Mouse (Mus musculus) embryonic facial prominence, embryonic 14.5 days (tissue): ENCODE results near the gene Usp28. TPM values are rescaled to one million over a fixed set of nuclear protein-coding genes. Genes with fewer than 3 reads are reported as not detected.

Experiments used
- ATAC-seq: fragments of 200-750 bp; cut with Nextera tagmentation; 2 replicates; pipeline ENCODE4 v1.8.0; 2017; ENCODE audit warnings: low read depth, moderate number of reproducible peaks, moderate TSS enrichment
- DNase-seq: peaks from one replicate; pipeline ENCODE4 v3.0.0-alpha.2; 2015; ENCODE audit warnings: low spot score
- H3K27ac ChIP-seq: fragments of 300-500 bp; sonication (generic); replicated peaks from 2 replicates; pipeline ENCODE4 v1.5.1; 2014; ENCODE audit warnings: low read depth, mild to moderate bottlenecking, low read length, moderate library complexity
- H3K27me3 ChIP-seq: fragments of 300-500 bp; sonication (generic); replicated peaks from 2 replicates; pipeline ENCODE4 v1.6.1; 2014; ENCODE audit warnings: low read length; ENCODE audit not compliant: control insufficient read depth, insufficient read depth
- H3K36me3 ChIP-seq: fragments of 300-500 bp; sonication (generic); 2 replicates; pipeline ENCODE4 v1.6.1; 2014; ENCODE audit warnings: low read length, mixed read lengths; ENCODE audit not compliant: control insufficient read depth, insufficient read depth
- H3K4me1 ChIP-seq: fragments of 300-500 bp; sonication (generic); 2 replicates; pipeline ENCODE4 v1.6.1; 2014; ENCODE audit warnings: antibody characterized with exemption, low read length; ENCODE audit not compliant: control insufficient read depth, insufficient read depth
- H3K4me2 ChIP-seq: fragments of 300-500 bp; sonication (generic); 2 replicates; pipeline ENCODE4 v1.6.1; 2014; ENCODE audit warnings: low read depth, mild to moderate bottlenecking, low read length, moderate library complexity, mixed read lengths
- H3K4me3 ChIP-seq: fragments of 300-500 bp; sonication (generic); 2 replicates; pipeline ENCODE4 v1.5.1; 2014; ENCODE audit warnings: low read depth, mild to moderate bottlenecking, low read length
- H3K9ac ChIP-seq: fragments of 300-500 bp; sonication (generic); 2 replicates; pipeline ENCODE4 v1.6.1; 2014; ENCODE audit warnings: low read depth, mild to moderate bottlenecking, low read length, moderate library complexity, mixed read lengths
- H3K9me3 ChIP-seq: fragments of 300-500 bp; sonication (generic); 2 replicates; pipeline ENCODE4 v1.6.1; 2016; ENCODE audit warnings: low read length; ENCODE audit not compliant: control insufficient read depth
- WGBS: fragments of 180-500 bp; shearing (Covaris S2); extraction: QIAGEN DNeasy Blood & Tissue Kit; methylation state at CpG from one replicate; pipeline ENCODE4 v1.1.7; 2014; 5-methylcytosine and 5-hydroxymethylcytosine counted together
- polyA plus RNA-seq: library from polyadenylated mRNA; unstranded; fragments of >200 nt; fragmentation: Nextera tagmentation; extraction: Ambion mirVana; gene quantifications from 2 replicates; pipeline ENCODE4 v1.2.1, GENCODE M21; 2014

Gene Usp28
- polyA plus RNA-seq, 1 experiment from 2014 or later = 36.2 TPM

DNA sequence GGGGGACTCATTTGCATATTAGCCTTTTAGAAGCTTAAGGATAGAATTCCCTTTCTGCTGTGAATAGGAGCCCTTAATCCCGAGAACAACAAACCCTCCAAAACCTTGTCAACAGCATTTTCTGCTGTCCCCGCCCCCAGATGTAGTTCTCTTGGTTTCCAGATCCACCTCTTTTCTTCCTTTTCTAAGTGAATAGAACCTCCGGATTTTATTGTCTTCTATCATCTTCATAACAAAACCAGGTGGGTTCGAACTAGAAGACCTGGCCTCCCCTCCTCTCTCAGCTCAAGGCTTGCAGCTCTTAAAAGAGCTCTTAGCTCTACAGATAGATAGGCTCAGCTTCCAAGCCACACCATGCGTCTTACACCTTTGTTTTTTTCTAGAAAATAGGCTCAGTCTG, 6.5 kb downstream of the Usp28 start:
- H3K9ac ChIP-seq = no peak overlapping the region
- H3K36me3 ChIP-seq = no peaks in the 10 kb centered on the region
- no peak overlapping the region for H3K27ac ChIP-seq
- ATAC-seq = no peak
- DNase-seq = no peak
- H3K9me3 ChIP-seq = no peaks in the 10 kb centered on the region
- H3K27me3 ChIP-seq = no peaks in the 10 kb centered on the region
- no peak overlapping the region for H3K4me2 ChIP-seq
- no peak overlapping the region for H3K4me3 ChIP-seq
- 68% methylated on average over 5 of the region's 5 CpGs for WGBS
- peaks cover 9% of the 10 kb centered on the region for H3K4me1 ChIP-seq

DNA sequence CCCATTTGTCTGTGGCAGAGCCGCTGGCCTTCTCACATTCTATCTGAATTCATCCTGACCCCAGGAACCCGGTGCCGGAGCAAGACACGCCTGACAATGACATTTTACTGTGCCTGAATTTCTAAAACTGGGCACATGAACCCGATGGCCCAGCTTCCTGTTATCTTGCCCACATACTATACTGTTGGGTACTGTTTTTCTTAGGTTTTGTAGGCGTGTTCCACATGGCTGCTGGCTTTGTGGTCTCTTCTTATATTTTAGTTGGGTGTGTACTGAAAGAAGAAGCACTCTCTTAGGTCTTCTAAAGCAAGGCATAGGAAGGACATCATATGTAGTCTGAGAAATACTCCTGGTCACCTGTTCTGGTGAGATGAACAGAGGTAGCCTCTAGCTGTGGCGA, 9.6 kb downstream of the Usp28 start:
- Histone ChIP-seq H3K4me1 (no peaks in the 10 kb centered on the region), H3K9ac (no peak overlapping the region), H3K27ac (no peak overlapping the region), H3K9me3 (no peaks in the 10 kb centered on the region), H3K36me3 (no peaks in the 10 kb centered on the region), H3K4me2 (no peak overlapping the region), H3K27me3 (no peaks in the 10 kb centered on the region), H3K4me3 (no peak overlapping the region)
- ATAC-seq (no peak), DNase-seq (no peak)
- 92% methylated on average over 7 of the region's 7 CpGs for WGBS

DNA sequence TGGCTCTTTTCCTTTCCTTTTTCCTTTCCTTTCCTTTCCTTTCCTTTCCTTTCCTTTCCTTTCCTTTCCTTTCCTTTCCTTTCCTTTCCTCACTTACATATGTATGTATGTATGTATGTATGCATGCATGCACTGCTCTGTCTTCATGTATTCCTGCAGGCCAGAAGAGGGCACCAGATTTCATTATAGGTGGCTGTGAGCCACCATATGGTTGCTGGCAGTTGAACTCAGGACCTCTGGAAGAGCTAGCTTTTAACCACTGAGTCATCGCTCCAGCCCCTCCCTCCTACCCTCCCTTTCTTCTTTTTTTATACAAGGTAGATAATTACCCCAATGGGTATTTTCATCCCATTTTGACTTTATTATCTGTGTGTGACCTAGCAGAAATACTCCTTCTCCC, 10.6 kb downstream of the Usp28 start:
- H3K9me3 ChIP-seq = no peaks in the 10 kb centered on the region
- no peak overlapping the region for H3K27ac ChIP-seq
- no peak overlapping the region for H3K4me3 ChIP-seq
- no peaks in the 10 kb centered on the region for H3K36me3 ChIP-seq
- WGBS = 90% methylated on average over 1 of the region's 1 CpGs
- DNase-seq = no peak
- H3K4me1 ChIP-seq = no peaks in the 10 kb centered on the region
- no peak overlapping the region for H3K4me2 ChIP-seq
- ATAC-seq = no peak
- H3K27me3 ChIP-seq = no peaks in the 10 kb centered on the region
- no peak overlapping the region for H3K9ac ChIP-seq

DNA sequence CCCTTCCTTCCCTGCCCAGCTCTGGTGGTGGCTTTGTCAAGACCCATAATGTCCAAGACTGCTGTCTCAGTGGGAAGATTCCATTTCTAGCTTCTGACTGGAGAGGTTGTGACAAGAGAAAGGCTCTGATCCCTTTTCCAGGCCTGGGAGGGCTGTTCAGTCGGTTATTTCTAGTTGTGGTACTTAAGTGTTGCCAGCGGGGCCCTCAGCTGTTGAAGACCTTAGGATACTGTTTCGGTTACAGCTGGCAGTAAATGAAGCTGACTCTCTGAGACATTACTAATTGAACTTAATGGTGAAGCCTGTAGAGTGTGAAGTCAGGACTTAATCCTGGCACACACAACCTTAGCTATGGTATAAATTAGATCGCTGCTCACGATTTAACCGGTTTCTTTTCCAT, 14.1 kb downstream of the Usp28 start:
- Histone ChIP-seq H3K4me3 (no peak overlapping the region), H3K27me3 (no peaks in the 10 kb centered on the region), H3K36me3 (peaks cover 26% of the 10 kb centered on the region), H3K9ac (0 out of 2 replicates have a peak overlapping the region, but pooled peaks have one; percentile 5), H3K9me3 (no peaks in the 10 kb centered on the region), H3K4me2 (no peak overlapping the region), H3K4me1 (no peaks in the 10 kb centered on the region), H3K27ac (no peak overlapping the region)
- WGBS = 77% methylated on average over 6 of the region's 6 CpGs
- ATAC-seq (no peak), DNase-seq (peak; percentile 51)

DNA sequence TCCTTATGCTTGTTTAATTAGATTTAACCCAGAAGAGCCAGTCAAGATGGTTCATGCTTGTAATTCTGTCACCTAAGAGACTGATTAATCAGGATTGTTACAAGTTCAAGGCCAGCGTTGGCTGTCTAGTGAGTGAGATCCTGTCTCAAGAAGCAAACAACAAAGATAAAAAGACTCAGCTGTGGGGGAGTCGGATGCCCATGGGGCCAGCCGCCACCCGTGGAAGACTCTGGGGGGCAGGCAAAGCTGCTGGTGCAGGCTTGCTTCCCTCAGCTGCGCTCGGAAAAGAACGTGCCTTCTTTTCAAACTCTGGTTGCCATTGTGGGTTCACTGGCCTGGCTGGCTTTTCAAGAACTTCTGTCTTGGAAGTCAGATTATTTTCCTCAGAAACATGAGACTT, 30.6 kb downstream of the Usp28 start:
- no peak overlapping the region for H3K9ac ChIP-seq
- H3K4me3 ChIP-seq = no peak overlapping the region
- no peaks in the 10 kb centered on the region for H3K9me3 ChIP-seq
- no peak overlapping the region for H3K4me2 ChIP-seq
- H3K36me3 ChIP-seq = peaks cover 45% of the 10 kb centered on the region
- no peak for ATAC-seq
- no peaks in the 10 kb centered on the region for H3K4me1 ChIP-seq
- no peak overlapping the region for H3K27ac ChIP-seq
- no peak for DNase-seq
- 85% methylated on average over 7 of the region's 7 CpGs for WGBS
- no peaks in the 10 kb centered on the region for H3K27me3 ChIP-seq

DNA sequence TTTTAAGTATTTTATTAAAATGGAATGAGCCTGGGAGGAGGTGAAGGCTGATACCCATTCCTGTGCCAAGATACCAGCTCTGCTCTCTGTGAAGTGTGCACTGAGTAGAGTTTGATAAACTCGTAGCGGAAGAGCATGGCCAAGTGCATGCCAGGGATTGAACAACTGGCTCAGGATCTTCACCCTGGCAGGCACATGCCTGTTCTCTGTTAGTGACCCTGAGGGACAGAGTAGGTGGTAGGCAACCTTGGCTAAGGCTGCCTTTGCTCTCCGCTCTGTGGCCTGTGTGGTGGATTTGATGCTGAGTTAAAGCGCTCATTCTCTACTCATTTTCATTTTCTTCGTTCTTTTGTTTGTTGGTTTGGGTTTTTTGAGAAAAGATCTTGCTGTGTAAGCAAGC, 36.1 kb downstream of the Usp28 start:
- ATAC-seq (no peak), DNase-seq (no peak)
- Histone ChIP-seq H3K4me3 (no peak overlapping the region), H3K27me3 (no peaks in the 10 kb centered on the region), H3K4me2 (no peak overlapping the region), H3K9ac (no peak overlapping the region), H3K36me3 (peaks cover 40% of the 10 kb centered on the region), H3K4me1 (no peaks in the 10 kb centered on the region), H3K27ac (no peak overlapping the region), H3K9me3 (no peaks in the 10 kb centered on the region)
- 89% methylated on average over 5 of the region's 5 CpGs for WGBS

DNA sequence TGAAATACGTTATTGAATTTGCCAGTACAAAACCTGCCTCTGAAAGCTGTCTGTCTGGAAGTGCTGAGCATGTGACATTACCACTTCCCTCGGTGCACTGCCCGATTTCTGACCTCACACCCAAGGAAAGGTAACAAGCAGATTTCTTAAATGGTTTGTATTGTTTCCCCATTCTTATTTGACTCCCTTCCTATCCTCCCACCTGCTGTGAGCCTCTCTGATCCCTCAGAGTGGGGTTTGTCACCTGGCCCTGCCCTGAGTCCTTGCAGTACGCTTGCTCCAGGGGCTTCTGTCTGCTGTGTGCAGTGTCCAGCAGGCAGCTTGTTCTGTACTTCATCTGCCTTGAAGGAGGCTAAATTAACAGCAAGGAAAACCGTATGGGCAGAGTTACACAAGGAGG, 38.8 kb downstream of the Usp28 start:
- Histone ChIP-seq H3K9ac (no peak overlapping the region), H3K27ac (no peak overlapping the region), H3K9me3 (no peaks in the 10 kb centered on the region), H3K4me2 (no peak overlapping the region), H3K4me1 (no peaks in the 10 kb centered on the region), H3K27me3 (no peaks in the 10 kb centered on the region), H3K36me3 (peaks cover 55% of the 10 kb centered on the region), H3K4me3 (no peak overlapping the region)
- ATAC-seq (no peak), DNase-seq (no peak)
- WGBS = 86% methylated on average over 5 of the region's 5 CpGs

DNA sequence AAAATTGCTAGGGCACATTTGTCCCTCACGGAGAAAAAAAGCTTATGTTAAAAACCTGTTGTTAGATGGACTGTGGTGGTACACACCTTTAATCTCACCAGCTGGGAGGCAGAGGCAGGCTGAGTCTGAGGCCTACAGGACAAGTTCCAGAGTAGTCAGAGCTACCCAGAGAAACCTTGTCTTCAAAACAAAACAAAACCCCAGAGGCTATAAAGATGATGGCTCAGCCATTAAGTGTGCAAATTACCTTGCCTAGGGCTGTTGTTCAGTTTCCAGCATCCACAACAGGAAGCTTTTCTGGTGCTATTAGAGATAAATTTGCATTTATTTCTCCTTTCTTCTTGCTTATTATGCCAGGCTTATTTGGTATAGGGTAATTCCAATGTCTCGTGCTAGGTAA, 39.4 kb downstream of the Usp28 start:
- no peaks in the 10 kb centered on the region for H3K9me3 ChIP-seq
- peaks cover 55% of the 10 kb centered on the region for H3K36me3 ChIP-seq
- H3K27me3 ChIP-seq = no peaks in the 10 kb centered on the region
- WGBS = 87% methylated on average over 2 of the region's 2 CpGs
- DNase-seq = no peak
- no peak overlapping the region for H3K27ac ChIP-seq
- no peak overlapping the region for H3K4me2 ChIP-seq
- ATAC-seq = no peak
- no peaks in the 10 kb centered on the region for H3K4me1 ChIP-seq
- no peak overlapping the region for H3K9ac ChIP-seq
- no peak overlapping the region for H3K4me3 ChIP-seq

DNA sequence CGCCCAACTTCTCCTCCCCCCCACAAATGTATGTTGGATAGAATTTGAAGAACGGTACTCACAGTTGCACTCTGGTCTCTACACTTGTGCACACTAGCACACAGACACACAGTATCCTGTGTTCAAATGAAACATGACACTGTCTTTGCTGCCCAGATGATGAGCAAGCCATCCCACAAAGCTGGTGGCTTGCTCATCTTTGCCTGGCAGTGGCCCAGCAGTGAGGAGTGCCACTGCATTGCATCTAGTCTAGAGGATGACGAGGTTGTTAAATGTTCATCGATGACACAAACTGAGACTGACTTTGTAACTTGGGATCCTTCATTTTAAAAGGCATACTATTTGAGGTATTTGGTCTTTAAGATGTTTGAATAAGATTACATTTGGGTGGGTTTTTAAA, 49.6 kb downstream of the Usp28 start:
- Histone ChIP-seq H3K27ac (no peak overlapping the region), H3K9me3 (no peaks in the 10 kb centered on the region), H3K27me3 (no peaks in the 10 kb centered on the region), H3K4me1 (no peaks in the 10 kb centered on the region), H3K9ac (no peak overlapping the region), H3K36me3 (peaks cover 93% of the 10 kb centered on the region), H3K4me2 (no peak overlapping the region), H3K4me3 (no peak overlapping the region)
- DNase-seq (no peak), ATAC-seq (no peak)
- WGBS = 94% methylated on average over 4 of the region's 4 CpGs
